Mouse (Mus musculus) forebrain, embryonic 13.5 days (tissue): ENCODE measurements around the gene Iqcf1. TPM values are rescaled to one million over a fixed set of nuclear protein-coding genes. Genes with fewer than 3 reads are reported as not detected.
"Not testable (repeated sequence)": the region's sequence is repeated elsewhere in the genome, so short reads cannot be mapped to it uniquely, and the experiment has no call there.

Source experiments
- ATAC-seq: fragments of 200-750 bp; cut with Nextera tagmentation; 2 replicates; pipeline ENCODE4 v1.8.0; 2017
- H3K27ac ChIP-seq: fragments of 300-500 bp; sonication (generic); 2 replicates; pipeline ENCODE4 v1.5.1; 2015; ENCODE audit warnings: inconsistent platforms, mild to moderate bottlenecking, moderate library complexity
- H3K27me3 ChIP-seq: fragments of 300-500 bp; sonication (generic); 2 replicates; pipeline ENCODE4 v1.6.1; 2015; ENCODE audit warnings: mild to moderate bottlenecking, inconsistent platforms
- H3K36me3 ChIP-seq: fragments of 300-500 bp; sonication (generic); 2 replicates; pipeline ENCODE4 v1.6.1; 2015; ENCODE audit warnings: mild to moderate bottlenecking, inconsistent platforms; ENCODE audit not compliant: poor library complexity, severe bottlenecking
- H3K4me1 ChIP-seq: fragments of 300-500 bp; sonication (generic); 2 replicates; pipeline ENCODE4 v1.6.1; 2015; ENCODE audit warnings: inconsistent platforms
- H3K4me2 ChIP-seq: fragments of 300-500 bp; sonication (generic); 2 replicates; pipeline ENCODE4 v1.6.1; 2015; ENCODE audit warnings: inconsistent platforms, mild to moderate bottlenecking, moderate library complexity
- H3K4me3 ChIP-seq: fragments of 300-500 bp; sonication (generic); 2 replicates; pipeline ENCODE4 v1.5.1; 2015; ENCODE audit warnings: mild to moderate bottlenecking, inconsistent platforms
- H3K9ac ChIP-seq: fragments of 300-500 bp; sonication (generic); 2 replicates; pipeline ENCODE4 v1.6.1; 2015; ENCODE audit warnings: mild to moderate bottlenecking, inconsistent platforms
- H3K9me3 ChIP-seq: fragments of 300-500 bp; sonication (generic); replicated peaks from 2 replicates; pipeline ENCODE4 v1.6.1; 2016; ENCODE audit warnings: inconsistent platforms
- WGBS: fragments of 180-500 bp; shearing (Covaris S2); methylation state at CpG from one replicate; pipeline ENCODE4 v1.1.7; 2015; 5-methylcytosine and 5-hydroxymethylcytosine counted together
- polyA plus RNA-seq: library from polyadenylated mRNA; unstranded; fragments of >200 nt; fragmentation: Nextera tagmentation; extraction: Ambion mirVana; gene quantifications from 2 replicates; pipeline ENCODE4 v1.2.1, GENCODE M21; 2015

The Iqcf1 gene
- polyA plus RNA-seq, 1 experiment from 2014 or later, result not detected

GRCm38 (mm10) chr9:106476002-106476923 lies 23.5 kb upstream of the Iqcf1 start:
- H3K36me3 ChIP-seq, result peaks cover 21% of the 10 kb centered on the region
- peak overlapping the region; percentile 92 for H3K4me2 ChIP-seq
- 33% methylated on average over 16 of the region's 16 CpGs for WGBS
- peaks cover 36% of the 10 kb centered on the region for H3K4me1 ChIP-seq
- H3K9me3 ChIP-seq, result no peaks in the 10 kb centered on the region
- H3K4me3 ChIP-seq, result 0 out of 2 replicates have a peak overlapping the region, but pooled peaks have one; percentile 70
- no peak; the same call in 1 of the 2 replicates for ATAC-seq
- H3K27me3 ChIP-seq, result no peaks in the 10 kb centered on the region
- H3K27ac ChIP-seq, result no peak overlapping the region
- peak overlapping the region; percentile 31; the same call in 1 of the 2 replicates for H3K9ac ChIP-seq

- H3K4me3 ChIP-seq, result peak within 1 kb of the TSS; percentile 70
Measured at GRCm38 (mm10) chr9:106476924-106477484, 22.8 kb upstream of the Iqcf1 start, which contains the start of gene Parp3. Gene Parp3, minus strand, starts transcription at chr9:106476949.

GRCm38 (mm10) chr9:106477649-106478048 lies 22.1 kb upstream of the Iqcf1 start:
- WGBS, result 6% methylated on average over 16 of the region's 16 CpGs
- Histone ChIP-seq H3K27me3 (no peaks in the 10 kb centered on the region), H3K27ac (no peak overlapping the region), H3K4me1 (peaks cover 34% of the 10 kb centered on the region), H3K4me2 (peak overlapping the region; percentile 92), H3K36me3 (peaks cover 32% of the 10 kb centered on the region), H3K4me3 (peak overlapping the region; percentile 70), H3K9ac (peak overlapping the region; percentile 68), H3K9me3 (no peaks in the 10 kb centered on the region)
- no peak for ATAC-seq

More at GRCm38 (mm10) chr9:106476924-106477484, 22.8 kb upstream of the Iqcf1 start, which contains the start of gene Parp3:
- peaks cover 28% of the 10 kb centered on the region for H3K36me3 ChIP-seq
- H3K4me1 ChIP-seq, result peaks cover 34% of the 10 kb centered on the region
- peak within 1 kb of the TSS; percentile 92 for H3K4me2 ChIP-seq
- H3K9ac ChIP-seq, result peak within 1 kb of the TSS; percentile 68
- no peaks in the 10 kb centered on the region for H3K27me3 ChIP-seq
- under 1% methylated on average over 40 of the region's 41 CpGs for WGBS
- ATAC-seq, result peak; percentile 98
- H3K9me3 ChIP-seq, result no peaks in the 10 kb centered on the region
- H3K27ac ChIP-seq, result no peak within 1 kb of the TSS

GRCm38 (mm10) chr9:106478101-106478500 lies 21.7 kb upstream of the Iqcf1 start:
- Histone ChIP-seq H3K9me3 (no peaks in the 10 kb centered on the region), H3K27ac (no peak overlapping the region), H3K36me3 (peaks cover 37% of the 10 kb centered on the region), H3K4me2 (peak overlapping the region; percentile 92), H3K4me1 (peaks cover 34% of the 10 kb centered on the region), H3K9ac (peak overlapping the region; percentile 68), H3K4me3 (peak overlapping the region; percentile 70), H3K27me3 (no peaks in the 10 kb centered on the region)
- ATAC-seq, result no peak
- WGBS, result 87% methylated on average over 9 of the region's 9 CpGs

GRCm38 (mm10) chr9:106480541-106480940 lies 19.2 kb upstream of the Iqcf1 start:
- no peak for ATAC-seq
- Histone ChIP-seq H3K36me3 (peaks cover 61% of the 10 kb centered on the region), H3K9me3 (no peaks in the 10 kb centered on the region), H3K9ac (no peak overlapping the region), H3K27me3 (no peaks in the 10 kb centered on the region), H3K4me1 (peaks cover 20% of the 10 kb centered on the region), H3K4me3 (no peak overlapping the region), H3K4me2 (no peak overlapping the region), H3K27ac (no peak overlapping the region)
- 98% methylated on average over 7 of the region's 7 CpGs for WGBS

- Histone ChIP-seq H3K27ac (no peak overlapping the region), H3K4me1 (peaks cover 18% of the 10 kb centered on the region), H3K36me3 (peaks cover 67% of the 10 kb centered on the region), H3K9ac (no peak overlapping the region; the same call in 1 of the 2 replicates), H3K27me3 (no peaks in the 10 kb centered on the region), H3K4me2 (no peak overlapping the region), H3K9me3 (no peaks in the 10 kb centered on the region), H3K4me3 (no peak overlapping the region)
- ATAC-seq, result no peak
- 95% methylated on average over 15 of the region's 15 CpGs for WGBS
Measured at GRCm38 (mm10) chr9:106481075-106481474, 18.7 kb upstream of the Iqcf1 start.

GRCm38 (mm10) chr9:106481676-106482075 lies 18.1 kb upstream of the Iqcf1 start:
- Histone ChIP-seq H3K27me3 (no peaks in the 10 kb centered on the region), H3K36me3 (peaks cover 71% of the 10 kb centered on the region), H3K4me2 (no peak overlapping the region), H3K4me3 (no peak overlapping the region), H3K9me3 (no peaks in the 10 kb centered on the region), H3K27ac (no peak overlapping the region), H3K4me1 (peaks cover 14% of the 10 kb centered on the region), H3K9ac (no peak overlapping the region)
- no peak for ATAC-seq
- 92% methylated on average over 13 of the region's 13 CpGs for WGBS

- H3K4me3 ChIP-seq, result no peak overlapping the region
- H3K27me3 ChIP-seq, result no peaks in the 10 kb centered on the region
- WGBS, result 93% methylated on average over 15 of the region's 17 CpGs
- ATAC-seq, result no peak
- peaks cover 71% of the 10 kb centered on the region for H3K36me3 ChIP-seq
- no peak overlapping the region for H3K4me2 ChIP-seq
- H3K9me3 ChIP-seq, result no peaks in the 10 kb centered on the region
- H3K4me1 ChIP-seq, result peaks cover 11% of the 10 kb centered on the region
- H3K9ac ChIP-seq, result no peak overlapping the region
- no peak overlapping the region for H3K27ac ChIP-seq
Measured at GRCm38 (mm10) chr9:106482578-106483115, 17.1 kb upstream of the Iqcf1 start.

- no peak overlapping the region for H3K27ac ChIP-seq
- no peak overlapping the region for H3K9ac ChIP-seq
- H3K4me3 ChIP-seq, result no peak overlapping the region
- H3K4me1 ChIP-seq, result peaks cover 6% of the 10 kb centered on the region
- no peaks in the 10 kb centered on the region for H3K9me3 ChIP-seq
- 97% methylated on average over 10 of the region's 10 CpGs for WGBS
- H3K36me3 ChIP-seq, result peaks cover 71% of the 10 kb centered on the region
- H3K27me3 ChIP-seq, result no peaks in the 10 kb centered on the region
- no peak for ATAC-seq
- H3K4me2 ChIP-seq, result no peak overlapping the region
Measured at GRCm38 (mm10) chr9:106483136-106483535, 16.6 kb upstream of the Iqcf1 start.

- Histone ChIP-seq H3K4me3 (no peak overlapping the region), H3K4me1 (peaks cover 1% of the 10 kb centered on the region; the same call in 1 of the 2 replicates), H3K9me3 (no peaks in the 10 kb centered on the region), H3K27ac (no peak overlapping the region), H3K4me2 (no peak overlapping the region), H3K36me3 (peaks cover 71% of the 10 kb centered on the region), H3K27me3 (no peaks in the 10 kb centered on the region), H3K9ac (no peak overlapping the region)
- ATAC-seq, result no peak
- WGBS, result 92% methylated on average over 17 of the region's 17 CpGs
Measured at GRCm38 (mm10) chr9:106483606-106484005, 16.2 kb upstream of the Iqcf1 start.

GRCm38 (mm10) chr9:106485076-106485475 lies 14.7 kb upstream of the Iqcf1 start:
- peaks cover 63% of the 10 kb centered on the region for H3K36me3 ChIP-seq
- no peaks in the 10 kb centered on the region for H3K4me1 ChIP-seq
- no peak for ATAC-seq
- no peak overlapping the region for H3K9ac ChIP-seq
- no peaks in the 10 kb centered on the region for H3K9me3 ChIP-seq
- no peak overlapping the region for H3K4me3 ChIP-seq
- no peak overlapping the region for H3K27ac ChIP-seq
- H3K4me2 ChIP-seq, result no peak overlapping the region
- WGBS, result 68% methylated on average over 10 of the region's 10 CpGs
- no peaks in the 10 kb centered on the region for H3K27me3 ChIP-seq

GRCm38 (mm10) chr9:106487602-106488001 lies 12.2 kb upstream of the Iqcf1 start:
- H3K4me1 ChIP-seq, H3K9me3 ChIP-seq, H3K27ac ChIP-seq, H3K4me3 ChIP-seq, ATAC-seq, H3K4me2 ChIP-seq, H3K27me3 ChIP-seq, H3K9ac ChIP-seq: not testable (repeated sequence)
- H3K36me3 ChIP-seq, result peaks cover 40% of the 10 kb centered on the region
- 86% methylated on average over 6 of the region's 6 CpGs for WGBS
